Mouse (Mus musculus) cerebellum, adult 11 months (tissue): ENCODE data around the gene Itgb6.

Experiments
- DNase-seq: peaks from one replicate; pipeline ENCODE4 v3.0.0; 2022

Gene Itgb6

DNA sequence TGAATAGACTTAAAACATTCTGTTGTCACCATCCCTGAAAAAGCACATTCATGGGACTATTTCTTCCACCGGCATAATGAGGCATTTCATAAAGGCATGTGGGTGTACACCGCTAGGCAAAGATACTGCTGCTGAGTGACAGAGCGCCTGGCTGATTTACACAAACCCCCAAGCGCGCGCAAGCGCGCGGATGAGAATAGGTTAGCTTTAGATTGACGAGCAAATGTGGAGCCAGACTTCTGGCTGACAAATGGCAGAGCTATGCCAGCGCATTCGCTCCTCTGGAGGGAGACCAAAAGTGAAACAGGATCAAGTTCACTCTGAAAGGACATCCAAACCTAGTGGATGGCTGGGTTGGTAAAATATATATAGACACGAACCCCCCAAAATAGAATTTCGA is at the start of gene Itgb6:
Gene Itgb6 (minus strand): TSS at position 130 of the 400 bp plus-strand sequence.
- no peak for DNase-seq

DNA sequence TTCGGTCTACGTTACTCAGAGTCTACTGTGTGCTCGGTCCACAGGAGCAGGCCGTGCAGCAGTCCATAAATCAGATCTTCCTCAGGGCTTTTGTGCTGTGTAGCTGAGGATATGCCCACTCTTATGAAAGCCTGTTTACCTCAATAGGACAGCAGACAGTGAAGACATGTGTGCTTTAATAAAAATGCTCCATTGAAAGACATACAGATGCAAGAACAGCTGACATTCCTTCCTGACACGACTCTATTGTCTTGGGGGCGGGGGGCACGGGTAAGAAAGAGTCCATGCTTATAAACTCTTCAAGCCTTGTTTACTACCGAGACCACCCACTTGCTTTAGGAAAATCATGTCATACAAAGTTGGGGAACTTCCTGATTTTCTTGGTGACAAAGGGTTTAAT is 44.0 kb upstream of the Itgb6 start:
- no peak for DNase-seq

DNA sequence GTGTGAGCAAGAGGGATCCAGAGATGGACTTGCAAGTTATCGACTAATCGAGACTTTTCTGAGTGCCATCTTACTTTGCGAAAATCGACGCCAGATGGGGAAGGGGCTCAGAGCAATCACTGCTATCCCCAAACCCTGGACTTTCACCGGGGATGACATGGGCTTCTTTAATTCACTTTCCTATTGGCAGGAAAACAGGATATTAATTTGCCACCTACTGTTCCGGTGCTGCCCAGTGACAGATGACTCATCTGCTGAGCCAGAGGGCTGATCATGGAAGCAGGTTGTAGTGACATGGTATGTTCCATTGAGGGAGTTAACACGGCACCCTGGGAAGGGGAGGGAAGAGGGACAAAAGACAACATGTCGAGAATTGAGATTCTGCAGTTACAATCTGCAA is 33.8 kb upstream of the Itgb6 start:
- DNase-seq: no peak

DNA sequence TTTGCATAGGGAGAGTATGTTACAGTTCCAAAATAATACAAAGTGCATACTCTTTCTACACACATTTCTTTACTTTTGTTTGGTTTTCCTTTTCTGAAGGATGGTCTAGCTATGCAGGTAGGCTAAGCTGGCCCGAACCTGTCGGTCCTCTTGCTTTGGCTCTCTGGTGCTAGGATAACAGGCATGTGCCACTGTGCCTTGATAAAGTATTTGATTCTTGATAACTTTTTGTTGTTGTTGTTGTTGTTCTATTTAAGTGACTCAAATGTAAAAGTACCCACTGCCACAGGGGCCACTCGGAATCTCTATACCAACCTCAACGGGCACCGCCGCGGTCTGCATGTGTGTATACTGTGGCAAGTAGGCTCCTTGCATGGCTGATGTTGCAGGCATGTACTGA is 32.7 kb upstream of the Itgb6 start:
- no peak for DNase-seq

DNA sequence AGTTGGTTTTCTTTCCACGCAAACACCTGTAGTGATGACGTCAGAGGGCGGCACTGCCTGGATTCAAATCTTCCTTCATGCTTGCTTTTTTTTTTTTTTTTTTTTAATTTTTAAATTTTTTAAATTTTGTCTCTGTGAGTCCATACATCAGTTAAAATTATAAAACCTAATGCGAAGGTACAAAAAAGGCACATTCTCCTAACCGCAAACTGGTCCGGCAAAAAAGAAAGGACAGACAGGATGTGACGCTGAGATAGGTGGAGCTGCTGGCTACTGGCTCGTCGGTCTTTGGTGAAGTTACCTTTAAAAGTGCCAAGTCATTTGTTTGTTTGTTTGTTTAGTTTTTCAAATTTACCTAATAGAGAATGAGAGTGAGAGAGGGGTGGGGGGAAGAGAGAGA is 28.8 kb upstream of the Itgb6 start:
- no peak for DNase-seq

DNA sequence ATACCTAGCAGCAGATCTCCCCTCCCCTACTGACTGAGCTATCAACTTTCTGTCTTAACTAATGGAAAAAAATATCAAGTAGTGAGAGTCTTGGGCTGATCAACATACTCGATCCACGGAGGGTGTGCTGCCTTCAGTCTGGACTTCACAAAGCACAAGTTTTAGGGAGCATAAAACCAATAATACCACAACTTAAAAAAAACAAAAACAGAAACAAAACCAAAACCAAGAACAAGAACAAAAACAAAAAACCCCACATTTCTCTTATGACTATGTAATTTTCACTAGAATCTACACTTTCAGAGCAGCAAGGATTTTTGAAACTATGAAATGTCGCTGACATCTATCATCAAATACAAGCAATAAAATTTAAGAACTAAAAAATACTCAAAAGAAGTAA is 28.1 kb upstream of the Itgb6 start:
- no peak for DNase-seq

DNA sequence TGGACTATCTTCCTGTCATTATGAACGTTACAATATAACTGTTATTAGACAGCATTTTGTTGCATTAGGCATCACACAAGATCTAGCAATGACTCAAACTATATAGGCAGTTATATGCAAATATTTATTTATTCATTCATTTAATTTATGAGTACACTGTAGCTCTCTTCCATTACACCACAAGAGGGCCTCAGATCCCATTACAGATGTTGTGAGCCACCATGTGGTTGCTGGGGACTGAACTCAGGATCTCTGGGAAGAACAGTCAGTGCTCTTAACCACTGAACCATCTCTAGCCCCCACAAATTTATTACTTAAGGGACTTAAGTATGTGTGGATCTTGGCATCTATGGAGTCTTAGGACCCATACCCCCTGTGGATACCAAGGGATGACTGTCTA is 26.1 kb upstream of the Itgb6 start:
- no peak for DNase-seq

DNA sequence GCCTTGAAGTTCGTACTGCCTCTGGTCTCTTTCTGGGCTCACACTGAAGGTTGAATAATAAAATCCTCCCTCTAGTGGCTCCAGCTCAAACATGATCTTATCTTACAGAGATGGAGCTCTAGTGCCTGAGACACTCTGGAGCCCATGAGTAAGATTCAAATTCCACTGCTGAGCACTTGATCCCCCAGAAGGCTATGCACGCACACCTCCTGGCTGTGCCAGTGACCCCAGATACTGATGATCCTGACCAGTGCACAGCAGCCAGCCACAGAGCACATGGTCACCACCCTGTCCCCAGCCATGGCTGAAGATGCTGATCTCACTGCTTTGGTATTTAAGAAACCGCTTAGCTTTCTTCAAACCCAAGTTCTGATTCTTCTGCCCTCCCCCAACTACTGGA is 25.1 kb upstream of the Itgb6 start:
- DNase-seq: no peak

DNA sequence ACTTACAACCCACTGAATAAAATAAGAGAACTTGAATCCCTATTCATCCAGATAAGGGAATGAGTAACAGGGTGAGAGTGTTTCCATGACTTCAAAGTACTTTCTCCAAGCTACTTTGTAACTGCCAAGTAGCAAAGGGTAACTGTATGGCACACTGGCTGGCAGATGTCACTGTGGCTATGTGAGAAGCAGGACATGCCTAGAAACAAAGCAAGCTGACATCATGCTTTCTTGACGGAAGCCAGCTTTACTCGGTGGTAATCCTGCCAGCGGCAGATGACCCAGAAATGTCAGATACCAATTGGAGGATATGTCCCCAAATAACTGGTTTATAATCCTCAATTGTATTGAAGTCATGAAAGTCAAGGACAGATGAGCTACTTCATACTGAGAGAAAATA is 22.2 kb upstream of the Itgb6 start:
- DNase-seq: no peak

DNA sequence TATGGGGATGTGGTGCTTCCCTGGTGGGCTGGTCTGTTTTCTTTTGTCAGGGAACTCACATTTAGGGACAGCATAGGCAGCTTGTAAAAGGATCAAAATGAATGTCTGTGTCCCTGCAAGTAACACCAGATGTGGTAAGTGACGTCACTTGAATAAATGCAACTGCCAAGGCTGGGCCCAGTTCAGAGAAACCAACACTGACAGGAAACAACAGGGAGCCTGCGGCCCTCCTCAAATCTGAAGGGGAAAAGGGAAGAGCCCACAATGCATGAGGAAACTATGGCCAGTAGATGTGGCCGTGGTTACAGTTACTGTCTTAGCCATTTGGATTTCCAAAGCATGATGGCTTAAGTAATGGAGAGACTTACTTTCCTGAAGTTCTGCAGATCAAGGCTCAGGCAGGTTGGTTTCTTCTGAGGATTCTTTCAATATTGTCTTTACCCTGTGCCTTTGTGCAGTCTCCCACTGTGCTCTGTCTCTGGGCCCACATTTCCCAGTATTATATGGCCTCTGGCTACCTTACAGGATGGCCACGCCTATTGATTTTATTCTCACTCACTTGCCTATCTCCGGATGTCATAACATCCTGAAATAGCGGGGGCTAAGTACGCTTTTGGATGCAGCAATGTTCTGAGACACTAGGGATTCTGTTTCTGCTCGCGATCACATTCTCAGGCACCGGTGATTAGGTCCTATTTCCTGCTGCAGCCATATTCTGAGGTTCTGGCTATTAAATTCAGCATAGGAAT is 17.1 kb upstream of the Itgb6 start:
- DNase-seq: no peak

DNA sequence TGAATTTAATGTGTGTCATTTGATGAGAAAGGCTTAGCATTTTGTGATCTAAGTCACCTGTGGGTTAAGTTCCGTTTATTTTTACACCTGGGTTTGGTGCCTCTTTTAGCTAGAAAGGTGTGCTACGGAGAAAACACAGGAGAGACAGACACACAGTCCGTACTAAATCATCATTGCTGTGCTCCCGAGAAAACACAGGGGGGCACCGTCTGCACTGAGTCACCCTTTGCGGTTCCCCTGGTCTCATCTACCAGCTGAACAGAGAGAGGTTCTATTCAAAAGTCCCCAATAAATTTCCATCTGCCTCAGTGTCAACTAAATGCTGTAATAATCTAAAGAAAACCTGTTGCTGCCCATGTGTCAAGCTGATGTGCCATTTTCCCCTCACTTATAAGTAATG is 8.5 kb upstream of the Itgb6 start:
- DNase-seq: no peak

DNA sequence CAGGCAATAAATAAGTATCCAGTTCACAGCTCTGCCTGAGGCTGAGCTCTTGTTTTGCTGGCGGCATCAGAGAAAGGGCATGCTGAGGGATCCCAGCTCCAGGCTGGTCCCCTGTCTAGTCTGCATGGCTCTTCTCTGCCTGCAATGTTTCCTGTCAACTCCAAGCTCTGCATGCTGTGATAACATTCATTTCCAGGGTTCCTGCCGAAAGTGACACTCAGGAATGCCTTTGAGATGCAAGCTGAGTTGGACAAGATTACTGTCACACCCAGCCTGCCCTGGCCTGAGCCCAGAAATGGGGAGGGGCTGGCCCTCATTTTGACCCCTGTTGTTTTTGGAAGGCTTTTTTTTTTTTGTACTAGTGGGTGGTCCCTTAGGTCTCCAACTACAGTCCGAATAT is 7.6 kb upstream of the Itgb6 start:
- no peak for DNase-seq

DNA sequence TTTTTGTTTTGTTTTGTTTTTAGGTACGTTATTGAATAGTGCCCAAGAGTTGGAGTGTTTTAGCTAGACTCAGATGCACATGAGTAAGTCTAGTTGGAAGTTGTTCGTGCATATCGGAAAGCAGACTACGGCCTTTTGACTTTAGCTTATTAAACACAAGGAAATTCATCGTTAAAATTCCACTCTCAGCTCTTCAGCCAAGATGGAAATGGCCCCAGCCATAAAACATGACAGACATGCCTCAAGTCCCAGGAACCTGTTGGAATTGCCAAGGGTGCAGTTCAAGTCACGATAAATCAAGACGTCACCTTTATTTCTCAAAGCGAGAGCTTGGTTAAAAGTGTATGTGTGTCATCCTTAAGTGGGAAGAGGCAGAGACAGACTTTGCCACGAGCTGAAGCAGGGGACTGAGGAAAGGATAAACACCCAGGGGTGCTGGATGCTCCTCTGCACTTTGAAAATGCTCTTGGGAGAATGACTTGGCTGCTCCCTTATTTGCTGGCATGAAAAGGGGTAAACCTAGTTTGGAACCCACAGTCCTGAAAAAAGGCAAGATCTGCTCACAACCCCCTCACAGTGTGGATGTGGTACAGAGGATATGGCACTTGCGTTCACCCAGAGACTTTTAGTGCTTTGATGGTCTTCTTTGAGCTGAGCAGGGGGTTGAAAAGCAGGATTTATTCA is 6.6 kb upstream of the Itgb6 start:
- DNase-seq: no peak

DNA sequence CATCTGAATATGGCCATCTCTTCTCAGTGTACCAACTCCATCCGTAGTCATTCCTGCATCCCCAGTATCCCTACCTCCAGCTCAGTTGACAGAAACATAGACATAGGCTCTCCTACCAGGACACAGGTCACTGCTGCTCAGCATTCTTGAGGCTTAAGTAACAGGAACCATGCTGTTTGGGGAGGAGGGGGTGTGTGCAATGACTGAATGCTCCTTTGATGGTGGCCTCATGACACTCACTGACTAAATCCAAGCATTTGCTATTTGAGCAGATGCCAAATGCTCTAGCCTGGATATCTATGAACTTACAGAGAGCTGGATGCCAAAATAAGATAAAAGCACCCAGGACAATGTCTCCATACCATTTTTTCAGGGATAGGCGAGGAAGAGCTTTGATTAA is 2.2 kb upstream of the Itgb6 start:
- no peak for DNase-seq

DNA sequence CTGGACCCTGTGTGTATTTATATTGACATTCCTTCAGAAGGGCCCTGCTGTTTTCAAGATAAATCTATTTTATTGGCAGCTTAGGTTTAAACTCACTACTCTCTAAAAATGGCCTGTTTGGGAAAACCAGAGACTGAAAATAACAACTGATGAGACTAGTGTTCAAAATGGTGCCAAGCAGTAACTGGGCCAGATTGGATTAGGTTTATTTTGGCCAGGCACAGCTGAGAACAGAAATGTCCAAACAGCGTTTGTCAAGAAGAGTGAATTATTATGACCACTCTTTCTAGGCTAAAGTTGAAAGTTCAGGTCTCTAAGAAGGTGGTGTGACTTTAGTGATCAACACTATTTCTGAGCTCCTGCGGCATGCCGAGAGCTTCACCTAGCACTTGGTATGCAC is 524 bp upstream of the Itgb6 start:
- no peak for DNase-seq

DNA sequence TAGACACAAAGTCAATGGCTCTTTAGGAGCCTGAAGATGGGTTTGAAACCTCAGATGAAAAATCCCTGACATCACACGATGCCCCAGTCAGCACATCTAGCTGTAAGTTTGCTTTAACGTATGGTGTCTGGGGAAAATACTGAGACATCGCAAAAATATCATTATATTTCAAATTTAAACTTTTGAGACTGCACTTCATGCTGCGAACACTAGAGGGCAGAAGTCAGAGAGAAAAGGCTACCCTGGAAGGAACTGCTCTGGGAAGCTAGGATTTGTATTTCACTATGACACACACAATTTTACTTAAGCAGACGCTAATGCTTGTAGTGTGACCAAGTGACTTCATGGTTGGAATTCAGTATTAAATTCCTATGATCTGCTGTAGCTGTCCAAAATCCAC is 1.5 kb downstream of the Itgb6 start:
- DNase-seq: no peak

DNA sequence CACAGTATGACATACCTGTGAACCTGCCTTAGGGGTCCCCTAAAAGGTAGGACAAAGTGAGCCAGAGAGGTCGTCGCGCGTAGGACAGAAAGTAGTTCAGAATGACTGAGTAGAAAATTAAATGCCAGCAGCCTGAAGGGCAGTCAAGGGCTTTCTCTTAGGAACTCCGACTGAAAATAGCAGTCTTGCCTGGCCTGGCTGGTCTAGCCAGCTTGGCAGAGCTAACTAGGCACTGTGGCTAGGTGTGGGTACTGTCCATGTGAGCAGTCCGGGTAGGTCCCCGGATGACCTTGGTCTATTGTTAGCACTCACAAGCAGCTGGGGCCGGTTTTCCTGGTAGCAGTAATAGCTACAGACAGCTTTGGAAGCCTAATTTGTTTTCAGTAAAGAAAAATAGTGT is 2.2 kb downstream of the Itgb6 start:
- DNase-seq: no peak

DNA sequence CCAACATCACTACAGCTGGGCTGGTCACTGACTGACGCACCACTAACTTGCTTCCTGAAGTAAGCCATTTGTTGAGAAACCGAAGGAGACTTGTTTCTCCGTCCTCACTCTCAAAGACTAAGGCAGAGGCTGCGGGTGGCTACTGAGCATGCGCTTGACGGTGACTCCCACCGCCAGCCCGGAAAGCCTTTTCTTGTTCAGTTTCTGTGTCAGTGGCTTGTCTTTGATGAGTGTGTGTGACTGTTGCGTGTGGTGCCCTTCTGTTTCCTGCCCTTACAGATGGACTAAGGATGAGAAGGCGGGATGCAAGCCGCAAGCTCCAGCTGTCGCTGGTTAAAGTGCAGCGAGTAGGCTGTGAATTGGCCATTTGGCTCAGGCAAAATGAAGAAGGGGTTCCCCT is 5.1 kb downstream of the Itgb6 start:
- DNase-seq: no peak

DNA sequence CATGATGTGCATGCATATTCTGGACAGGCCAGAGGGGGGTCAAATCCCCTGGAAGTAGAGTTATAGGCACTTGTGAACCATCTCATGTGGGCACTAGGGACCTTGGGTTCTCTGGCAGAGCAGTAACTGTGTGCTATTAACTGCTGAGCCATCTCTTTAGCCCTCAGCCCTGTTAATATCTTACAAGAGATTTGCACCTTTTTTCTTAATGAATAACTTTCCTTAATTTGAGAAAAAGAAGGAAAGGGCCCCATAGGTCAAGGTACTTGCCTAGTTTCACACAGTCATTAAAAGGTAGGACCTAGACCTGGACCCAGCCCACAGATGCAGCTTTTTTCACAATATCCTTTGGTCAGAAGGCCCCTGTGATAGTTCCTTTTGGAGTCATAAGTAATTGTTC is 5.9 kb downstream of the Itgb6 start:
- no peak for DNase-seq

DNA sequence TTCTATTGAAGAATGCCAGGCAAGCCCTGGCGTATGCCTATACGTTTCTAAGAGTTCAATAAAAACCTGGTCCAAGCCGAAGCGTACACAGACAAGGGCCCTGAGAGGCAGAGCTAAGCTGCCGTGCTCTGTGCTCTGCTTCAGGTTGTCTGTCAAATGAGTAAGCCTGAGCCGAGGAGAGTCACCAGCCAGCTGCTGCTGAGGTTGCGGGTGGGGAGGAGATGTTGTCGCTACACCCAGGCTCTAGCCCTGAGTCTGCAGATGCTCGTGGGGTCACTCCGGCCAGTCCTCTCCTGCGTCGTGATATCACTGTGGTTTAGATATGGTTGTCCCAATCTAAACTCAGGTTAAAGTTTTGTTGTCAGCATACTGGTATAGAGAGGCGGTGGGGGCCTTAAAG is 6.7 kb downstream of the Itgb6 start:
- DNase-seq: no peak

DNA sequence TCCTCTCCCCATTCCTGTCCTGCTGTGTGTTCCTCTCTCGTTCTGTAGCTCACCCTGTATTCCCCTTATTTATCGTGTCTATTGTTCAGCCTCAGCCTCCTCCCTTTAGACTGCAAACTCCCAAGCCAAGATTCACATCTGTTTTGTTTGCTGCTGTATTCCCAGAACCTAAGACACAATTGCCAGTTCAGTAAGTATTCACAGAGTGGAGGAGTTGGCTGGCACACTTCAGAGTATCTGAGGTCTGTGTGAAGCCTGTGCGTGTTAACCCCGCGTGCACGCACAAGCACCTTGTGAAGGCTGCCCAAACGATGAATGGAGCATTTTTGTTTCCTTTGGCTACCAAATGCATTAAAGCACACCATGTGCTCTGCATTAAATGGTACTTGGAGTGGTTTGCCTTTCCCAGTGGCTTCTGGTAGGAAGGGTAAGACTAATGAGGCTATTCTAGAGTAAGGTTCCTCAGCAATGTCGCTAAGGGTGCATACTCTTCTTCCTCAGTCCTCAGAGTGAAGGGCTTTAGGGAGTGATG is 7.4 kb downstream of the Itgb6 start:
- no peak for DNase-seq

DNA sequence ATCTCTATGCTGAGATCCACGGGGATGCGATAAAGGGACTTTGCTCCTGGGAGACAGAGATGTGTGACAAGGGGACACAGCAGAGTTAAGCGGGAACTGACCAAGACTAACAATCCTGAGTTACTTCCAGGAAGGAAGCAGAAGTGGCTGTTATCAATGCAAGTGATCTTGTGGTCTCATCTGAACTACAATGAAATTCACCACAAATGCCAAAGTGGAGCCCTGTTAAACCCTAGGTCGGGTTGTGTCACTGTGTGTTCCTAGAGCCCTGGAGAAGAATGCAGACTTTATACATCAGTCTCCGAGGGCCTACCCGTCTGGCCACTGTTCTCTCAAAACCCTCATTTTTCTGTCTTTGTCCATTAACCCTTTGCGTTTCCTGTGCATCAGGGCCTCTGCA is 8.0 kb downstream of the Itgb6 start:
- DNase-seq: no peak

DNA sequence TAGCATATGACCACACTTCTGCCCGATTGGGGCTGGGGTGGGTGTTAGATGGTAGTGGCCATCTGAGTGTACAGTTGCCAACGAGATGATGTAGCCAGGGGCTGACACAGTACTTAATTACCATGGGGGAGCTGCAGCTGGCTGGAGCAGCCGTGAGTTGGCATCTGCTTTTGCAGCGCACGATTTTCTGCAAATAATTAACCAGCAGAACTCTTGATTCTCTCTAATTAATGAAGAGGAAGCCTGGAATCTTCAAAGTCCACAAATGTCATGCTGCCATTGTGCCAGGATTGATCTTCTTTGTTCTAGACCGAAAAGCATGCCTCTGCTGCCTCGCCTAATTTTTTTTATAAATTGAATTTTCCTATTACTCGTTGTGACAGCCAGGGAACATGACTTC is 8.6 kb downstream of the Itgb6 start:
- DNase-seq: no peak

DNA sequence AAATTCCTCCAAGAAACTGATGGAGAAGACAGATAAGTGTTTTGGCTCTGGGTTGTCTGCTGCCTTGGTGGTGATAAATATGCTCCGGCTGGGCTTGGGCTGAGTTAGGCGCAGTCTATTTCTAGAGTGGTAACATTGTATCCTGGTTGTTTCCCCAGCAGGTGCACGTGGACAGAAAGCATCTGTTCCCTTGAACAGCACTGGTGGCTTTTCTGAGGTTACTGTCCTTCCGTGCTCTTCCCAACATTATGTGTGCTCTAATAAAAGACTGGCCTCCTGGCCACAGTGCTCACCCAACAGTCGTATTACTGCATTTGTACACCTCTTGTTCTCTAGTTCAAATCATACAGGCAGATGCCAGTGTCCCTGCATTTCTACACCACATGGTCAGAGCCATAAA is 9.6 kb downstream of the Itgb6 start:
- DNase-seq: no peak

DNA sequence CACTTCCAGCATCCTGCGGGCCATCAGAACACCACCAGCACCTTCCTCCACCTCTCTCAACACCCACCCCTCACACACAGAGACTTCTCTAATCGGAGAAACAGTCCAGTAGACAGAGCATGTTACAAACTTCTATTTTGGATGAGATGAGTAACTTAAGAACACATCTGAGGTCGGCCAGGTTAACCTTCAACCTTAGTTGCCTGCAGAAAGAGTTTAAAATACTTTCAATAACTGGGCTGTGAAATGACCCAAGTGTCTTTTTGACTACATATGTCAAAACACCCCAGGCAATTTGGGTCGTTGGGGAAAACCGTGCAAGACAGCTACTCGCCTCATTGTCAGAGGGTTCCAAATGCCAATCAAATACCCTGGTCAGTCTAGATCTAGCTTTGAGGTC is 10.0 kb downstream of the Itgb6 start:
- no peak for DNase-seq
